Mouse (Mus musculus) E14TG2a.4 (cell line): Measurements from ENCODE around the gene Mtmr14.

Experiments
- CTCF ChIP-seq: conservative IDR thresholded peaks from 2 replicates; pipeline ENCODE4 v1.5.1; 2014; ENCODE audit warnings: low read length
- POU5F1 ChIP-seq: IDR thresholded peaks from 2 replicates; pipeline ENCODE4 v1.6.1; 2014; ENCODE audit warnings: low read length, borderline replicate concordance

GRCm38 (mm10) chr6:113306322-113306985 is 68.8 kb downstream of the Mtmr14 start:
- TF ChIP-seq CTCF (no peak), POU5F1 (no peak)
